Mouse (Mus musculus): ENCODE data around the gene Rcan1. TPM values are rescaled to one million over a fixed set of nuclear protein-coding genes. Genes with fewer than 3 reads are reported as not detected.

Rcan1 gene
- polyA plus RNA-seq, 1 experiment, result 24.9 TPM

- DNase-seq (ENCODE audit: low spot score), result no peak
Measured at GRCm38 (mm10) chr16:92472898-92473297, 2.2 kb upstream of the Rcan1 start.

- DNase-seq (ENCODE audit: low spot score), result no peak
Measured at GRCm38 (mm10) chr16:92468459-92468858, 2.2 kb downstream of the Rcan1 start.

GRCm38 (mm10) chr16:92467041-92467440 is 3.6 kb downstream of the Rcan1 start:
- no peak for DNase-seq (ENCODE audit: low spot score)

GRCm38 (mm10) chr16:92465642-92466526 is 4.8 kb downstream of the Rcan1 start:
- peak; percentile 81 for DNase-seq (ENCODE audit: low spot score)

- no peak for DNase-seq (ENCODE audit: low spot score)
Measured at GRCm38 (mm10) chr16:92465226-92465625, 5.4 kb downstream of the Rcan1 start.

GRCm38 (mm10) chr16:92464390-92464972 is 6.2 kb downstream of the Rcan1 start:
- no peak for DNase-seq (ENCODE audit: low spot score)

- DNase-seq (ENCODE audit: low spot score), result no peak
Measured at GRCm38 (mm10) chr16:92461412-92461811, 9.3 kb downstream of the Rcan1 start.

- DNase-seq (ENCODE audit: low spot score), result peak; percentile 46
Measured at GRCm38 (mm10) chr16:92457594-92457993, 13.1 kb downstream of the Rcan1 start.

GRCm38 (mm10) chr16:92455969-92456368 is 14.7 kb downstream of the Rcan1 start:
- no peak for DNase-seq (ENCODE audit: low spot score)

- no peak for DNase-seq (ENCODE audit: low spot score)
Measured at GRCm38 (mm10) chr16:92455488-92455887, 15.2 kb downstream of the Rcan1 start.

GRCm38 (mm10) chr16:92454495-92454894 is 16.2 kb downstream of the Rcan1 start:
- DNase-seq (ENCODE audit: low spot score), result no peak

GRCm38 (mm10) chr16:92454002-92454401 is 16.7 kb downstream of the Rcan1 start:
- DNase-seq (ENCODE audit: low spot score), result no peak

GRCm38 (mm10) chr16:92452609-92453008 is 18.1 kb downstream of the Rcan1 start:
- DNase-seq (ENCODE audit: low spot score), result no peak

- no peak for DNase-seq (ENCODE audit: low spot score)
Measured at GRCm38 (mm10) chr16:92451516-92452072, 19.1 kb downstream of the Rcan1 start.

- DNase-seq (ENCODE audit: low spot score), result no peak
Measured at GRCm38 (mm10) chr16:92450331-92450730, 20.3 kb downstream of the Rcan1 start.

- no peak for DNase-seq (ENCODE audit: low spot score)
Measured at GRCm38 (mm10) chr16:92449080-92449479, 21.6 kb downstream of the Rcan1 start.

- no peak for DNase-seq (ENCODE audit: low spot score)
Measured at GRCm38 (mm10) chr16:92445377-92445776, 25.3 kb downstream of the Rcan1 start.

- peak; percentile 50 for DNase-seq (ENCODE audit: low spot score)
Measured at GRCm38 (mm10) chr16:92443644-92444113, 27.0 kb downstream of the Rcan1 start.

GRCm38 (mm10) chr16:92442946-92443345 is 27.7 kb downstream of the Rcan1 start:
- DNase-seq (ENCODE audit: low spot score), result no peak

GRCm38 (mm10) chr16:92442150-92442549 is 28.5 kb downstream of the Rcan1 start:
- DNase-seq (ENCODE audit: low spot score), result no peak

- DNase-seq (ENCODE audit: low spot score), result no peak
Measured at GRCm38 (mm10) chr16:92441203-92441602, 29.5 kb downstream of the Rcan1 start.

- no peak for DNase-seq (ENCODE audit: low spot score)
Measured at GRCm38 (mm10) chr16:92440229-92440628, 30.4 kb downstream of the Rcan1 start.

GRCm38 (mm10) chr16:92439775-92440174 is 30.9 kb downstream of the Rcan1 start:
- no peak for DNase-seq (ENCODE audit: low spot score)

Data from urinary bladder, adult 2 months (tissue).